Mouse (Mus musculus): ENCODE measurements around the gene Xpnpep3. TPM values are rescaled to one million over a fixed set of nuclear protein-coding genes. Genes with fewer than 3 reads are reported as not detected.

Xpnpep3 gene
- polyA plus RNA-seq, 1 experiment from 2014 or later = 10.6 TPM

- H3K27ac ChIP-seq = no peak overlapping the region
- H3K36me3 ChIP-seq = peaks cover 80% of the 10 kb centered on the region
- no peak overlapping the region for H3K4me3 ChIP-seq
- peaks cover 9% of the 10 kb centered on the region for H3K4me1 ChIP-seq (replicated peaks)
- 95% methylated on average over 8 of the region's 8 CpGs for WGBS
- no peaks in the 10 kb centered on the region for H3K27me3 ChIP-seq (ENCODE audit: insufficient read depth, poor library complexity, severe bottlenecking)
- H3K9me3 ChIP-seq = no peaks in the 10 kb centered on the region
- DNase-seq (ENCODE audit: low spot score) = no peak
These were observed 34.7 kb upstream of the Xpnpep3 start for GRCm38 (mm10) chr15:81365246-81365645.

DNA sequence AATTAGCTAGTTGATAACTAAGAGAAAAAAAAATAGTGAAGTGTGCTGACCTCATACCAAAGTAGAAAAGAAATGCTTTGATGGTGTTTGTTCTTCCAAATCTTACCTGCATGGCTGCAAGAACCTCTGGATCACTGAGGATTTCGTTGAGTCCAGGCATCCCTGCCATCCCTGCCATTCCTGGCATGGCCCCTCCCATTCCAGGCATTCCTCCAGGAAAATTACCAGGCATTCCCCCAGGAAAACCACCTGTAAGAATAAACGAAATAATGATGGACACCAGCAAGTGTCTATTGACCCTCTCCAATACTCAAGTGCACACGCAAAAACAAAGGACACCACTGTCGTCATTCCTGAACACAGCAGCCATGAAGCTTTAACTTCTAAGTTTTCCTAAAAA, 33.7 kb upstream of the Xpnpep3 start:
- 90% methylated on average over 4 of the region's 4 CpGs for WGBS
- H3K36me3 ChIP-seq = peaks cover 90% of the 10 kb centered on the region

DNA sequence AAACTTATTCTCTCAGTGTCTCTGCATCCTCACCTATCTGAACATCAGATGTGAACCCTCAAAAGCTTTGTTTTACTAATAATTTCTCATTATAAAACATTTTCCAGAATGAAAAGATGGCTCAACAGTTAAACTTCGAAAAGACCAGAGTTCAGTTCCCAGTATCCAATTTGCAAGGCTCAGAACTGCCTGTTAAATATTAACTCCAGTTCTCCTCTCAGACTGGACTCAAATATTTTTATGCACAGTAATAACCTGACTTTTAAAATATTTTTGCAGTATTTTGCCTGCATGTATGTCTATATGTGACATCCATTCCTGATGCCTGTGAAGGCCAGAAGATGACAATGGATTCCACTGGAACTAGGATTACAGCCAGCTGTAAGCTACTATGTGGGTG, 31.3 kb upstream of the Xpnpep3 start:
- Histone ChIP-seq H3K36me3 (peaks cover 99% of the 10 kb centered on the region), H3K9me3 (no peaks in the 10 kb centered on the region), H3K4me1 (replicated peaks) (no peaks in the 10 kb centered on the region), H3K27me3 (ENCODE audit: insufficient read depth, poor library complexity, severe bottlenecking) (no peaks in the 10 kb centered on the region), H3K27ac (no peak overlapping the region), H3K4me3 (no peak overlapping the region)
- WGBS = 93% methylated on average over 1 of the region's 1 CpGs
- no peak for DNase-seq (ENCODE audit: low spot score)

More for the DNA sequence above, 33.7 kb upstream of the Xpnpep3 start:
- H3K27ac ChIP-seq = no peak overlapping the region
- no peak for DNase-seq (ENCODE audit: low spot score)
- H3K9me3 ChIP-seq = no peaks in the 10 kb centered on the region
- H3K4me1 ChIP-seq (replicated peaks) = peaks cover 4% of the 10 kb centered on the region
- H3K4me3 ChIP-seq = no peak overlapping the region
- no peaks in the 10 kb centered on the region for H3K27me3 ChIP-seq (ENCODE audit: insufficient read depth, poor library complexity, severe bottlenecking)

DNA sequence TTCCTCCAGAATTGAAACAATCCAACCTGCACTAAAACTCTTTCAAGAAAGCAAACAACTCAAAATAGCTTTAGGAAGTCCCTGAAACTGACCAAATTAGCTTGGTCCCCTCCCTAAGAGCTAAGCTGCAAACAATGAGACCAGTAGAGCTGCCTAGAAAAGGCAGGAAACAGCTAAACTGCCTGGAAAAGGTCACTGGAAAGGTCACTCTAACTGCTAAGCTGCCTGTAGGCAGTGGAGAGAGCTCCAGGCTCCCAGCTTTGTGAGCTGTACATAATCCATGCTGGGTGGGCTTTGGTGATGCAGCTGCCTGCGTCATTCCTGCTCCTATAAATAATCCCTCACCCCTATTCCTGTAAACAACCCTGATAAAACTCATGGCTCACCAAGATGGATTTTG, 29.6 kb upstream of the Xpnpep3 start:
- 74% methylated on average over 1 of the region's 1 CpGs for WGBS
- no peaks in the 10 kb centered on the region for H3K4me1 ChIP-seq (replicated peaks)
- DNase-seq (ENCODE audit: low spot score) = no peak
- no peak overlapping the region for H3K4me3 ChIP-seq
- no peaks in the 10 kb centered on the region for H3K27me3 ChIP-seq (ENCODE audit: insufficient read depth, poor library complexity, severe bottlenecking)
- H3K9me3 ChIP-seq = no peaks in the 10 kb centered on the region
- H3K27ac ChIP-seq = no peak overlapping the region
- peaks cover 100% of the 10 kb centered on the region for H3K36me3 ChIP-seq

DNA sequence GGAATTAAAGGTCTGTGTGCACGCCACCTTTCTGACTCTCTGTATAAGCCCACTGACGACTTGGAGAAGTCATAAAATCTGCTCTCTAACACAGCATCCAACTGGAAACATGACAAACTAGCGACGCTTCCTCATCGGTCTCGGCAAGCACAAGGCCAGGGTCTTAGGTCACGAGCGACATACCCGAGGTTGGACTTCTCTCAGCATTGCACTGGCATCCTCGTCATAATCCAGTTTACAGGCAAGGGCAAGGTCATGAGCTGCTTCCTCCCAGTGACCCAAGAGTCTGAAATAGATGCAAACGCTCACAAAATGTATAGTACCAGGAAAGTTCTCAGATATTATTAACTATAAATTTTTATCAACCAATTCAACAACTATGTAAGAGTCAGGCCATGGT, 25.3 kb upstream of the Xpnpep3 start:
- 94% methylated on average over 11 of the region's 11 CpGs for WGBS
- Histone ChIP-seq H3K4me1 (replicated peaks) (no peaks in the 10 kb centered on the region), H3K4me3 (no peak overlapping the region), H3K27ac (no peak overlapping the region), H3K36me3 (peaks cover 100% of the 10 kb centered on the region), H3K9me3 (no peaks in the 10 kb centered on the region), H3K27me3 (ENCODE audit: insufficient read depth, poor library complexity, severe bottlenecking) (no peaks in the 10 kb centered on the region)
- no peak for DNase-seq (ENCODE audit: low spot score)

DNA sequence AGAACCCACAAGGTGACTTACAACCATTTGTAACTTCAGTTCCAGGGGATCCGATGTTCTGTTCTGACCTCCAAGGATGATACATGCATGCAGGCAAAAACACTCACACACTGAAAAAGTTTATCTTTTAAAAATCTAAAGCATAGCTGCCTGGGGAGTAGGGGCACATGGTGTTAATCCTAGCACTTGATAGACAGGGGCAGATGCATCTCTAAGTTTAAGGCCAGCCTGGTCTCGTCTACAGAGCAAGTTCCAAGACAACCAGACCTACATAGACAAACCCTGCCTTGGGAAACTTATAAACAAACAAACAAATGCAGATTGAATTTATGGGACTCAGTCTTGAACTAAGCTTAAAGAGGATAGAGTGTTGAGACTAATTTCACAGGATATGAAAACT, 21.1 kb upstream of the Xpnpep3 start:
- Histone ChIP-seq H3K36me3 (peaks cover 99% of the 10 kb centered on the region), H3K4me3 (no peak overlapping the region)
- WGBS = 89% methylated on average over 2 of the region's 2 CpGs

GRCm38 (mm10) chr15:81386327-81386726, 13.6 kb upstream of the Xpnpep3 start:
- Histone ChIP-seq H3K36me3 (peaks cover 99% of the 10 kb centered on the region), H3K4me3 (no peak overlapping the region), H3K27ac (no peak overlapping the region), H3K27me3 (ENCODE audit: insufficient read depth, poor library complexity, severe bottlenecking) (no peaks in the 10 kb centered on the region), H3K9me3 (no peaks in the 10 kb centered on the region), H3K4me1 (replicated peaks) (no peaks in the 10 kb centered on the region)
- DNase-seq (ENCODE audit: low spot score) = no peak
- WGBS = 95% methylated on average over 5 of the region's 5 CpGs

More for the DNA sequence above, 21.1 kb upstream of the Xpnpep3 start:
- DNase-seq (ENCODE audit: low spot score) = no peak
- no peaks in the 10 kb centered on the region for H3K27me3 ChIP-seq (ENCODE audit: insufficient read depth, poor library complexity, severe bottlenecking)
- no peaks in the 10 kb centered on the region for H3K9me3 ChIP-seq
- no peaks in the 10 kb centered on the region for H3K4me1 ChIP-seq (replicated peaks)
- no peak overlapping the region for H3K27ac ChIP-seq

- no peak overlapping the region for H3K4me3 ChIP-seq
- H3K36me3 ChIP-seq = peaks cover 76% of the 10 kb centered on the region
- H3K27ac ChIP-seq = no peak overlapping the region
- DNase-seq (ENCODE audit: low spot score) = no peak
- no peaks in the 10 kb centered on the region for H3K9me3 ChIP-seq
- H3K27me3 ChIP-seq (ENCODE audit: insufficient read depth, poor library complexity, severe bottlenecking) = no peaks in the 10 kb centered on the region
- H3K4me1 ChIP-seq (replicated peaks) = peaks cover 6% of the 10 kb centered on the region
These were observed 6.9 kb upstream of the Xpnpep3 start for GRCm38 (mm10) chr15:81392997-81393396.

DNA sequence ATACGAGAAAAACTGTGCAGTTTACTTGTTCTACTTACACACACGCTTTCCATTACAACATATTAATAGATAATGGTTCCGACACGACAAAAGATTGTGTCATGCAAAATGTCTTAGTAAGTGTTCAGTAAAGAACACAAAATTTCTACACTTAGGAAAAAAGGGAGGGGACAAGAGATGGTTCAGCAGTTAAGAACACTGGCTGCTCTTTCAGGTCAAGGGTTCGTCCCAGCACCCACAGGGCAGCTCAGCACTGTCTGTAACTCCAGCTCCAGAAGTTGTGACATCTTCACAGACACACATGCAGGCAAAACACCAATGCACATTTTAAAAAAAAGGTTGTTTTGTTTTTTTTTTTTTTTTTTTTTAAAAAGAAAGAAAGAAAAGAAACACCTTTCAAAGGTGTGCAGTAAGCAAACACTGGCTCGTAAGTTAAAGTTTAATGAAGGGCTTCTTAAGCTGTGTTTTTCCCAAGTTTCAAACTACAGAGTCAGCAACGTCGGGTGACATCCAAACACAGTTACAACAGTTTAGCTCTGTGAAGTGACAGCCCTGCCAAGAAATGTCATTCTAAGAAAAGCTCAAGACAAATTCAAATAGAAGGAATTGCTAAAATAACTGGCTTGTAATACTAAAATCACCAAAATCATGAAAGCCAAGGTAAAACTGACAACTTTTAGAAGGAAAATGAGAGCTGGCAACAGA, 5.6 kb upstream of the Xpnpep3 start:
- Histone ChIP-seq H3K36me3 (peaks cover 62% of the 10 kb centered on the region), H3K4me1 (replicated peaks) (peaks cover 15% of the 10 kb centered on the region), H3K4me3 (no peak overlapping the region), H3K27ac (no peak overlapping the region), H3K9me3 (no peaks in the 10 kb centered on the region), H3K27me3 (ENCODE audit: insufficient read depth, poor library complexity, severe bottlenecking) (no peaks in the 10 kb centered on the region)
- WGBS = 92% methylated on average over 8 of the region's 8 CpGs
- DNase-seq (ENCODE audit: low spot score) = no peak

- no peak for DNase-seq (ENCODE audit: low spot score)
- Histone ChIP-seq H3K27ac (peak overlapping the region; percentile 99; the same call in 1 of the 2 replicates), H3K4me1 (replicated peaks) (peaks cover 28% of the 10 kb centered on the region), H3K9me3 (no peaks in the 10 kb centered on the region), H3K27me3 (ENCODE audit: insufficient read depth, poor library complexity, severe bottlenecking) (no peaks in the 10 kb centered on the region), H3K4me3 (peak overlapping the region; percentile 93), H3K36me3 (peaks cover 24% of the 10 kb centered on the region)
These were observed 1.7 kb upstream of the Xpnpep3 start for GRCm38 (mm10) chr15:81398189-81398588.

GRCm38 (mm10) chr15:81399297-81399637, 671 bp upstream of the Xpnpep3 start:
- DNase-seq (ENCODE audit: low spot score) = no peak
- H3K4me3 ChIP-seq = peak overlapping the region; percentile 93
- peak overlapping the region; percentile 99 for H3K27ac ChIP-seq
- H3K4me1 ChIP-seq (replicated peaks) = peaks cover 28% of the 10 kb centered on the region
- no peaks in the 10 kb centered on the region for H3K27me3 ChIP-seq (ENCODE audit: insufficient read depth, poor library complexity, severe bottlenecking)
- H3K36me3 ChIP-seq = peaks cover 17% of the 10 kb centered on the region
- WGBS = 0% methylated on average over 21 of the region's 21 CpGs
- no peaks in the 10 kb centered on the region for H3K9me3 ChIP-seq

- DNase-seq (ENCODE audit: low spot score) = no peak
- H3K27ac ChIP-seq = no peak overlapping the region
- no peaks in the 10 kb centered on the region for H3K9me3 ChIP-seq
- H3K36me3 ChIP-seq = no peaks in the 10 kb centered on the region; the same call in 1 of the 2 replicates
- H3K27me3 ChIP-seq (ENCODE audit: insufficient read depth, poor library complexity, severe bottlenecking) = no peaks in the 10 kb centered on the region
- H3K4me3 ChIP-seq = no peak overlapping the region
- H3K4me1 ChIP-seq (replicated peaks) = peaks cover 12% of the 10 kb centered on the region
- 91% methylated on average over 3 of the region's 3 CpGs for WGBS
These were observed 5.1 kb downstream of the Xpnpep3 start for GRCm38 (mm10) chr15:81405008-81405407.

- no peaks in the 10 kb centered on the region for H3K27me3 ChIP-seq (ENCODE audit: insufficient read depth, poor library complexity, severe bottlenecking)
- 96% methylated on average over 1 of the region's 1 CpGs for WGBS
These were observed 8.3 kb downstream of the Xpnpep3 start, which contains the start of gene Dnajb7 for GRCm38 (mm10) chr15:81408199-81408598. Gene Dnajb7, minus strand, starts transcription at chr15:81408299.

More at GRCm38 (mm10) chr15:81408199-81408598, 8.3 kb downstream of the Xpnpep3 start, which contains the start of gene Dnajb7:
- Histone ChIP-seq H3K4me1 (replicated peaks) (no peaks in the 10 kb centered on the region), H3K4me3 (no peak within 1 kb of the TSS), H3K27ac (no peak within 1 kb of the TSS), H3K36me3 (no peaks in the 10 kb centered on the region), H3K9me3 (no peaks in the 10 kb centered on the region)
- DNase-seq (ENCODE audit: low spot score) = no peak

Data from hindbrain, embryonic 10.5 days (tissue).